Mouse (Mus musculus): ENCODE results near the gene Stard3. TPM values are rescaled to one million over a fixed set of nuclear protein-coding genes. Genes with fewer than 3 reads are reported as not detected.

Gene Stard3
- polyA plus RNA-seq, 1 experiment from 2014 or later, result 37.2 TPM

DNA sequence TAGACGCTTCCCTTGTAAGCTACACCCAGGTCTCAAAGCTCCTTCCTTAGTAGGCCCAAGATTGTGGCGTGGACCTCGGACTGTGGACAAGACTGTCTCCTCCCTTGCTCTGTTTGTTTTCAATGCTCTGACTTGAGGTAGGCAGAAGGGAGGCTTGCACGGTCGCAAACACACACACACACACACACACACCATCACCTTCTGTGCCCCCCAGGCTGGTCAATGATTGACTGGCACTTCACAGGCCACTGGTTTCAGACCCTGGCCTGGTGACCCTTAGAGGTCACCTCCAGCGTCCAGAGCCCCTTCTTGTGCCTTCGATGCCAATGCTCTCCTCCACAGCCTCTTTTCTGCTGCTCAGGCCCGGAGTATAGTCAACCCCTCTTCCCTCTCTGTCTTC lies 50.7 kb downstream of the Stard3 start:
- peak overlapping the region; percentile 73 for H3K9ac ChIP-seq
- no peak for ATAC-seq (ENCODE audit: extremely low read depth, insufficient number of reproducible peaks, low FRiP score, low TSS enrichment)
- H3K4me3 ChIP-seq, result peak overlapping the region; percentile 20
- H3K36me3 ChIP-seq, result no peaks in the 10 kb centered on the region
- no peaks in the 10 kb centered on the region; the same call in 1 of the 2 replicates for H3K27me3 ChIP-seq (replicated peaks)
- H3K4me2 ChIP-seq, result peak overlapping the region; percentile 57
- peaks cover 32% of the 10 kb centered on the region for H3K4me1 ChIP-seq
- H3K27ac ChIP-seq (replicated peaks), result peak overlapping the region; percentile 69
- WGBS, result 51% methylated on average over 8 of the region's 8 CpGs
- no peaks in the 10 kb centered on the region for H3K9me3 ChIP-seq

DNA sequence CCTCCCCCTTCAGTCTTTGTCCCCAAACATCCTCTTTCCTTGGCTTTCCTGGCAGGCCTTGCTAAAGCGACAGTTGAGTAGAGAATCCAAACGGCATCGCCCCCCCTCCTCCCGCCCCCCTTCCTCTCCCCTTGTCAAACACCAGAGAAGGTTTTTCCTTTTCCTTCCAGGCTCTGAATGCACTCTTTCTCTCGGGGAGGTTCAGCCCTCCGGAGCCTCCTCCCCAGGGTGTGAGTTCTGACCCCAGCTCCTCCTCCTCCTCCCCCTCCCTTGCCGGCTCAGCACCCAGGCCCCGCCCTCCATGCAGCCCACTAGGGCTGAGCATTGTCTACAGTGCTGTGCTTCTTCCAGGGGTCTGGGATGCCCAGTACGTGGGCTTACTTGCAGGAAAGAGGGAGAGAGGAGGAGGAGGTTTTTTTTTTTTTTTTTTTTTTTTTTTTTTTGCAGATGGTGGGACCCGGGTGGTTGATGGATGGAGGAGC lies 51.2 kb downstream of the Stard3 start:
- Histone ChIP-seq H3K27ac (replicated peaks) (peak overlapping the region; percentile 69), H3K27me3 (replicated peaks) (no peaks in the 10 kb centered on the region), H3K9ac (peak overlapping the region; percentile 73), H3K36me3 (no peaks in the 10 kb centered on the region), H3K4me2 (peak overlapping the region; percentile 57), H3K9me3 (no peaks in the 10 kb centered on the region), H3K4me1 (peaks cover 37% of the 10 kb centered on the region), H3K4me3 (peak overlapping the region; percentile 20)
- WGBS, result 8% methylated on average over 9 of the region's 10 CpGs
- ATAC-seq (ENCODE audit: extremely low read depth, insufficient number of reproducible peaks, low FRiP score, low TSS enrichment), result peak; percentile 17; the same call in 1 of the 2 replicates

DNA sequence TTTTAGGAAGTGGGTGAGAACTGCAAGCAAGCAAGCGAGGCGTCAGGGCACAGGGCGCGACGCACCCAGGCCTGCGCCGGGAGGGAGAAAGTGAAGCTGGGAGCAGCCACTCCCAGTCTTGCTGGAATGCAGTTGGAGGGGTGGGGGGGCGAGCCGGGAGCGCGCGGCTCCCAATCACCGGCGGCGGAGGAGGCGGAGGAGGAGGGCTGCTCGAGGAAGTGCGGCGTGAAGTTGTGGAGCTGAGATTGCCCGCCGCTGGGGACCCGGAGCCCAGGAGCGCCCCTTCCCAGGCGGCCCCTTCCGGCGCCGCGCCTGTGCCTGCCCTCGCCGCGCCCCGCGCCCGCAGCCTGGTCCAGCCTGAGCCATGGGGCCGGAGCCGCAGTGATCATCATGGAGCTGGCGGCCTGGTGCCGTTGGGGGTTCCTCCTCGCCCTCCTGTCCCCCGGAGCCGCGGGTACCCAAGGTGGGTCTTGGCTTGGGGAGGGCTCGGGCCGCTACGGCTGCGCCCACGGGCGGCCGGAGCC lies 54.2 kb downstream of the Stard3 start, which contains the start of gene Erbb2:
TSS of gene Erbb2 (plus strand) at position 198 of the 524 bp plus-strand sequence.
- H3K36me3 ChIP-seq, result peaks cover 9% of the 10 kb centered on the region
- H3K4me2 ChIP-seq, result peak within 1 kb of the TSS; percentile 83
- H3K27me3 ChIP-seq (replicated peaks), result no peaks in the 10 kb centered on the region
- WGBS, result under 1% methylated on average over 45 of the region's 49 CpGs
- H3K9ac ChIP-seq, result peak within 1 kb of the TSS; percentile 93
- peak; percentile 66 for ATAC-seq (ENCODE audit: extremely low read depth, insufficient number of reproducible peaks, low FRiP score, low TSS enrichment)
- H3K27ac ChIP-seq (replicated peaks), result peak within 1 kb of the TSS; percentile 96
- H3K4me1 ChIP-seq, result peaks cover 67% of the 10 kb centered on the region
- no peaks in the 10 kb centered on the region for H3K9me3 ChIP-seq
- H3K4me3 ChIP-seq, result peak within 1 kb of the TSS; percentile 80

DNA sequence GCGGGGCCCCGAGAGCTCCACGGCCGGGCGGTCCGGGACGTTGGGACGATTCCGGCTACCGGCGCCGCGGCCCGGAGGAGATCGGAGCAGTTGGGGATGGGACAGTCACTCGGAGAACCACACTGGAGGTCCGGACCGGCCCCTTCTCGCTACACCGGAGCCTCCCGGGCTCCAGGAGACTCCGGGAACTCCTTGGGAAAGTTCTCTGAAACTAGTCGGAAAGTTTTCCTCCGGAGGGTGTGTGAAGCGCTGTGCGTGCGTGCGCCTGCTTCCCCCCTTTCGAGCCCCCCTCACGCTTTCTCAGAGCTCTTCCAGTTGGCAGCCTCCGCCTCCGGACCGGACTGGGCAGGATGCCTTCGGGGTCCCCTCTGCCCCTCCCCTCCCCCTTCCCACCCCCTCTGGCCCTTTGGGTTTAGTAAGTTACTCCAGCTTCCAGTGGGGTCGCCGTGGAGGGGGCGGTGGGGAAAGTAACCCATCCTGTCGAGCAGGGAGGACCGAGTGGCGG lies 54.7 kb downstream of the Stard3 start:
- Histone ChIP-seq H3K4me2 (peak overlapping the region; percentile 83), H3K27ac (replicated peaks) (peak overlapping the region; percentile 96), H3K4me3 (peak overlapping the region; percentile 80), H3K4me1 (peaks cover 72% of the 10 kb centered on the region), H3K9ac (peak overlapping the region; percentile 93), H3K36me3 (peaks cover 9% of the 10 kb centered on the region), H3K9me3 (no peaks in the 10 kb centered on the region), H3K27me3 (replicated peaks) (no peaks in the 10 kb centered on the region)
- under 1% methylated on average over 36 of the region's 40 CpGs for WGBS
- no peak for ATAC-seq (ENCODE audit: extremely low read depth, insufficient number of reproducible peaks, low FRiP score, low TSS enrichment)

DNA sequence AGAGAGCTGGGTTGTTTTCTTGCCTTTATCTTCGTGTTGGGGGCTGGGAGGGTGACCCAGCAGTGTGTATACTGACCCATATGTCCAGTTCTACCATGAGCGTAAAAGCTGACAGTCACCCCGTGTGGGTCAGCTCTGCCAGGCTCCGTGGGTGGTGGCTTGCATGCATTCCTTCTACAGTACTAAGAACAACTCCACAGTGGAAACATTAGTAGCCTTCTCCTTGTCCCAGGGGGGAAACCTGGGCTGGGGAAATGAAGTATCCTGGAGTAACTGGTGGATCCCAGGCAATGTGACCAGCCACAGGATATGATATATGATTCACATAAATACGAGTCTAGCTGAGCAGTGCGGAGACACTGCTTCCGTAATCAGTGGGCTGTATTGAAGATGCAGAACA lies 55.6 kb downstream of the Stard3 start:
- Histone ChIP-seq H3K27me3 (replicated peaks) (no peaks in the 10 kb centered on the region), H3K4me1 (peaks cover 79% of the 10 kb centered on the region), H3K4me2 (peak overlapping the region; percentile 83), H3K9ac (peak overlapping the region; percentile 93), H3K27ac (replicated peaks) (peak overlapping the region; percentile 96), H3K9me3 (no peaks in the 10 kb centered on the region), H3K4me3 (peak overlapping the region; percentile 80), H3K36me3 (peaks cover 15% of the 10 kb centered on the region)
- no peak for ATAC-seq (ENCODE audit: extremely low read depth, insufficient number of reproducible peaks, low FRiP score, low TSS enrichment)
- WGBS, result 20% methylated on average over 7 of the region's 7 CpGs

DNA sequence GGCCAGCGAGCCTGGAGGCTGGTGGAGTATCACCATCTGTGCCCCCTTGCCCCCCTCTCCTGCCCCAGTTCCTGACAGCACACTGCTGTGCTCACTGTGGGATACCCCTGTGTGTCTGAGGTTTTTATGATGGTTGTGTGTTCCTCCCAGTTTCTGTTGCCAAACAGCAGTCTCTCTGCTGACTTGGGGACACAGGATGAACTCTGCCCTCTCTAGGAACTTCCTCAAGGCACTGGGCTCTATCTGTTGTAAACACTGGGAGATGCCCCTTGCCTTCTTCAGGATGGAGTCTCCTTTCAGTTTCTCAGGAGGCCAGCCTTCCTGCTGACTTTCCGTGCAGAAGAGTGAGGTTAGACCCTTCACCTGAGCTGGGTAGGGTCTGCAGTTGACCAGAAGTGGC lies 56.0 kb downstream of the Stard3 start:
- peak overlapping the region; percentile 83 for H3K4me2 ChIP-seq
- H3K9ac ChIP-seq, result peak overlapping the region; percentile 93
- H3K27me3 ChIP-seq (replicated peaks), result no peaks in the 10 kb centered on the region
- ATAC-seq (ENCODE audit: extremely low read depth, insufficient number of reproducible peaks, low FRiP score, low TSS enrichment), result no peak
- peaks cover 79% of the 10 kb centered on the region for H3K4me1 ChIP-seq
- H3K36me3 ChIP-seq, result peaks cover 19% of the 10 kb centered on the region
- H3K4me3 ChIP-seq, result peak overlapping the region; percentile 80
- H3K9me3 ChIP-seq, result no peaks in the 10 kb centered on the region
- WGBS, result 38% methylated on average over 2 of the region's 2 CpGs
- H3K27ac ChIP-seq (replicated peaks), result peak overlapping the region; percentile 96

DNA sequence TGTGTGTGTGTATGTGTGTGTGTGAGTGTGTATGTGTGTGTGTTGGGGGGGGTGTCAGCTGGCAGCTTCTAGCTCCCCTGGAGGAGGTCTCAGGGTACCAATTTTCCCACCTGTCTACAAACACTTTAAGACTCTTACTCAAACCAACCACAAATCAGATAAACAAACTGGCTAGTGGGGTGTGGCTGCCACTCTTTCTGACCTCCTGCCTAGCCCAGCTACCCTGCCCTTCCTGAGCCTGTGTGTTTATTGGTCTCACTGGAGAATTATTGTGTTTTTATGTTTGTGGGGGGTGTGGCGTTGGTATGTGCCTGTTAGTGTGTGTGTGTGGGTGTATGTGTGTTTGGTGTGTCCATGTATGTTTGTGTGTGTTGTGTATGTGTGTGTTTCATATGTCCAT lies 58.9 kb downstream of the Stard3 start:
- no peak overlapping the region for H3K4me3 ChIP-seq
- H3K4me1 ChIP-seq, result peaks cover 69% of the 10 kb centered on the region
- no peak overlapping the region for H3K27ac ChIP-seq (replicated peaks)
- H3K4me2 ChIP-seq, result no peak overlapping the region
- peak overlapping the region; percentile 19; the same call in 1 of the 2 replicates for H3K9ac ChIP-seq
- peaks cover 48% of the 10 kb centered on the region for H3K36me3 ChIP-seq
- no peaks in the 10 kb centered on the region for H3K27me3 ChIP-seq (replicated peaks)
- ATAC-seq (ENCODE audit: extremely low read depth, insufficient number of reproducible peaks, low FRiP score, low TSS enrichment), result no peak
- H3K9me3 ChIP-seq, result no peaks in the 10 kb centered on the region
- 94% methylated on average over 1 of the region's 1 CpGs for WGBS

DNA sequence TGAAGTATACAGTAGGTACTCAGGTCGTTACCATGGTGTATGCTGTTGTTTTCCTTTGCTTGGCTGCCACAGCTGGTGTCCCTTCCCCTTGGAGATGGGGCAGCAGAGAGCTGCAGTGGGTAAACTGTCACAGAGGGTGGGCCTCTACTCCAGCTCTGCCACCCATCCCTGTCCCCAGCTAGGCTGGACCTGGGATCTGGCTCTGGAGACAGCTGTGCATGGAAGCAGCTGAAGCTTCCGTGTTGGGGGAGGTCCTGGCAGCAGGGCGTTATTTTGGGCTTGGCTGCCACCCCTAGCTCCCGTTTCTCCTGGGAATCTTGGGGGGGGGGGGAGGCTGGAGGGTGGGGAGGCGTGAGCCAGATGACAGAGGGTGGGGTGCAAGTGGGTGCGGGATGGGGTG lies 60.1 kb downstream of the Stard3 start:
- no peak overlapping the region for H3K4me3 ChIP-seq
- ATAC-seq (ENCODE audit: extremely low read depth, insufficient number of reproducible peaks, low FRiP score, low TSS enrichment), result no peak
- H3K4me1 ChIP-seq, result peaks cover 69% of the 10 kb centered on the region
- 31% methylated on average over 6 of the region's 6 CpGs for WGBS
- H3K27me3 ChIP-seq (replicated peaks), result no peaks in the 10 kb centered on the region
- H3K9ac ChIP-seq, result peak overlapping the region; percentile 9; the same call in 1 of the 2 replicates
- peak overlapping the region; percentile 25; the same call in 1 of the 2 replicates for H3K27ac ChIP-seq (replicated peaks)
- no peak overlapping the region for H3K4me2 ChIP-seq
- H3K9me3 ChIP-seq, result no peaks in the 10 kb centered on the region
- H3K36me3 ChIP-seq, result peaks cover 60% of the 10 kb centered on the region

DNA sequence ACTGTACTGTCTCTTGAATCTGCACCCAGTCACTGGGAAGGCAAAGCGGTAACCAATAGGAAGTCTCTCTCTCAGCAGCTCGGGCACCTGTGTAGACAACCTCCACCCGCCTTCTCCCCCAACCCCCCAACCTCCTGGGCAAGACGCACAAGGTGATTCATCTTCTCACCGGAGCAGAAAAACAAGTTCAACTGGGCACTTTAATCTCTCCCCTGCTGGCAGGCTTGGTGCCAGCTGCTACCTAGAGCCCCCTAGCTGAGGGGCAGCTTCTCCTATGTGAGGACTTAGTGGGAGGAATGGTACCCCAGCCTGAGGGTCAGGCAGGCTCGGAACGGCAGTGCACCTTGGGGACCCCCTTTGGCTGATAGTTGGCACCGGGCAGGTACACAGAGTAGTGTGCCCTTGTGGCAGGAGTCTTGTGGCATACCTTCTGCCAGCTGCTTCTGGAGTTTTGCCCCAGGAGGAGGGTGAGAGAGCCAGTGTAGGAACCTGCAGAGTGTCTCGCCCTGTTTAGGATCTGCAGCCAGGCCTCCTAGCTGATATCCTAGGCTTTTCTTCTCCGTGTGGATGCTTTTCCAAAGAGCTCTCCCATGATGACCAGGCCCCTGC lies 60.9 kb downstream of the Stard3 start:
- Histone ChIP-seq H3K9me3 (no peaks in the 10 kb centered on the region), H3K4me3 (no peak overlapping the region), H3K36me3 (peaks cover 67% of the 10 kb centered on the region), H3K4me1 (peaks cover 61% of the 10 kb centered on the region), H3K9ac (peak overlapping the region; percentile 9), H3K27ac (replicated peaks) (peak overlapping the region; percentile 25), H3K4me2 (no peak overlapping the region), H3K27me3 (replicated peaks) (no peaks in the 10 kb centered on the region)
- WGBS, result 76% methylated on average over 10 of the region's 10 CpGs
- no peak for ATAC-seq (ENCODE audit: extremely low read depth, insufficient number of reproducible peaks, low FRiP score, low TSS enrichment)

DNA sequence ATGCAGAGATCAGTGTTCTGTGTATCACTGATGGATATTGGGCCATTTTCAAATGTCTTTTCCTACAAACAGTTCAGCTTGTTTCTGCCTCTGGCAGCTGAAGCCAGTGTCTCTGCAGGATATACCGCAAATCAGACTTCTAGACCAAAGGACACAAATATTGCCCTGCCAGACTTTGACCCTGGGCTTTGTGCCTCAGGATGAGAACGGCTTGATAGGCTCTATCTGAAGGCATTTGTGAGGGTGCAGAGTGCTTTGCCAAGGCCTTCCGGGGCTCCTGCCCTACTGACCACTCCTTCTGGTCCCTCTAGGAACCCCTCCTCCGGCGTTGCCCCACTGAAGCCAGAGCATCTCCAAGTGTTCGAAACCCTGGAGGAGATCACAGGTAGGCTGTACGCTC lies 68.4 kb downstream of the Stard3 start:
- WGBS, result 87% methylated on average over 7 of the region's 7 CpGs
- Histone ChIP-seq H3K9ac (no peak overlapping the region), H3K27me3 (replicated peaks) (no peaks in the 10 kb centered on the region), H3K27ac (replicated peaks) (no peak overlapping the region), H3K4me1 (no peaks in the 10 kb centered on the region), H3K4me3 (no peak overlapping the region), H3K4me2 (no peak overlapping the region), H3K9me3 (no peaks in the 10 kb centered on the region), H3K36me3 (peaks cover 100% of the 10 kb centered on the region)
- ATAC-seq (ENCODE audit: extremely low read depth, insufficient number of reproducible peaks, low FRiP score, low TSS enrichment), result no peak

DNA sequence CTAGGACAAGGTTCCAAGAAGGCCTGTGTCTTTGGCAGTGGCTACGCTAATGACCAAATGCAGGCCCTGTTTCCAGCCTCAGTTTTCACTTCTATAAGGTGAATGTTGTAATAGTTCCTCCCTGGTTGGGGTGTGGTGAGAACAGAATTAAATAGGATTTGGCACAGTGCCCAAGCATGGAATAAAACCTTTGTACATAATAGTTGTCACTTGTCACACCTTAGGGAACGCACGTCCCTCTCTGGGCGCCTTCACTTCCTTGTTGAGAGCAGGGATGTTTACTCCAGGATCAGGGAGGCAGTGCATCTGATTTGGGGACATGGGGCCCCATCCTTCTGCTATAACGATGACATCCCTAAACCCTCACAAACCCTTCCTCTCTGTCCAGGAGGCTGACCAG lies 70.3 kb downstream of the Stard3 start:
- 78% methylated on average over 5 of the region's 5 CpGs for WGBS
- no peak for ATAC-seq (ENCODE audit: extremely low read depth, insufficient number of reproducible peaks, low FRiP score, low TSS enrichment)
- Histone ChIP-seq H3K27ac (replicated peaks) (no peak overlapping the region), H3K4me2 (no peak overlapping the region), H3K9me3 (no peaks in the 10 kb centered on the region), H3K4me1 (no peaks in the 10 kb centered on the region), H3K27me3 (replicated peaks) (no peaks in the 10 kb centered on the region), H3K4me3 (no peak overlapping the region), H3K36me3 (peaks cover 100% of the 10 kb centered on the region), H3K9ac (no peak overlapping the region)
